Mouse (Mus musculus): ENCODE measurements around the gene Adh1. TPM values are rescaled to one million over a fixed set of nuclear protein-coding genes. Genes with fewer than 3 reads are reported as not detected.

Adh1 gene
- polyA plus RNA-seq, 1 experiment, result 25.1 TPM

DNA sequence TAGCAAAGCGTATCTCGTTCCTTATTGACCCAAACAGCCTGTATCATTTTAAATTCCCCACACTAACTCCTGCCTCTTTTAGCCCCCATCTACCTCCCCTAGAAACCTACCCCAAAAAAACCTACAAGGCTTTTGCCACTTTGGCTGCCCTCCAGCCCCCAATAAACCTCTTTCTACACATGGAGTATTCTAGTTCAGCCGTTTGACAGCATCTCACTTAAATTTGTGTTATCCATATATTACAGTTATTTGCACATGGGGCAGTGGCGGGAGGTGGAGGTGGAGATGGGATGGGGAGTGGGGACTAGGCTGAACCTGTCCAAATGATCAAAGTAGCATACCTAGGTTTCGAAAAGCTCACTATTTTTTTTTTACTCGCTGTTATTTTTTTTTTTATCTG is 64.7 kb downstream of the Adh1 start:
- DNase-seq (ENCODE audit: low read depth, low spot score), result no peak
- 83% methylated on average over 6 of the region's 6 CpGs for WGBS

DNA sequence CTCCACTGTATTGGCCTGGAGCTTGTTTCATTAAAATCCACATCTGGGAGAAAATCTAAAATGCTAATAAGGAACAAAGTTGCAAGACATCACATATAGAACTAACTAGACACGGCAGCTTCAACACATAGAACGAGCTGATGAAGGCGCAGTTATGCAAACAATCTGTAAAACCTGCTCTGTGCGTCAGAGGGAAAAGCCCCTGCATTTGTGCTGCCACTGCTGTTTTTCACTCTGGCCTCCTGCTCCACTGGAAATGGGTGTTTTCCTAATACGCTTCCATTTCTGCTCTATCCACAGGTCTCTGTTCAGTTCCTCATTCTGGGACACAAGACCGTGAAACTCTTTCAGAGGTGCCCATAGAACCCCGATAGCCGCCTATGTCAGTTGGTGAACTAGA is 73.1 kb downstream of the Adh1 start:
- WGBS, result 69% methylated on average over 8 of the region's 8 CpGs

DNA sequence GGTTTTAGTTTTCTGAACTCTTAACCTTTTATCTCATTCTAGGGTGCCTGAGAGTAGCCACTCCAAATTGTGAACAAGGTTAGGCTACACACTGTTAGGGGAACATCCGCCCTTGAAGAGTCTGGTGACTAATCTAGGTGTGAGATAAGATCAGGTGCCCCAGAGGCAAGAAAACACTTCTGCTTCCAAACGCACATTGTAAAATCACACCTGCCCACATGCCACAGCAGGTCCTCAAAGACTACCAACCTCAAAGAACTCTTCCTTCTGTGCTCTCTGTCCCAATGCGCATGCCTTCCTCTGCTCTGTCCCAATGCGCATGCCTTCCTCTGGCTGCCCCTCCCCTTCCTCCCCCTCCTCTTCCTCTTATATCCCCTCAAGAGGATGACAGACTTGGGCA is 73.5 kb downstream of the Adh1 start:
- WGBS, result 57% methylated on average over 4 of the region's 4 CpGs
- no peak for DNase-seq (ENCODE audit: low read depth, low spot score)

More for the DNA sequence above, 73.1 kb downstream of the Adh1 start:
- DNase-seq (ENCODE audit: low read depth, low spot score), result no peak

DNA sequence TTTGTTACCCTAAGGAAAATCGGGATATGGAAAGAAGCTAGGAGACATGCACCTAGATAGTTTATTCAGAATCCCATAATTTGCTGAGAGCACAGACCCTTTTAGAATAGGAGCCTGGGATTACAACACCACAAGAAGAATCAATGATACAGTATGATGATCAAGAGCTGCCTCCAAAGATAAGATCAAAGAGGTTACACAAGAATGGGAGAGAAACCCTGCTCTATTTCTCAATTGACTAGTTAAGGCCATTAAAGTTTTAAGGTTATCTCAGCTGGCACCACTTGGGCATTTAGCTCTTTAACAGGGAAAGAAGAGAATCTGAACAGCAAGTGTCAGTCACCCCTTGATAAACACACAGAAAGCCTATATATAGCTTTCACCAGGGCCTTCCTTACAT is 74.8 kb downstream of the Adh1 start:
- no peak for DNase-seq (ENCODE audit: low read depth, low spot score)
- 89% methylated on average over 1 of the region's 1 CpGs for WGBS

DNA sequence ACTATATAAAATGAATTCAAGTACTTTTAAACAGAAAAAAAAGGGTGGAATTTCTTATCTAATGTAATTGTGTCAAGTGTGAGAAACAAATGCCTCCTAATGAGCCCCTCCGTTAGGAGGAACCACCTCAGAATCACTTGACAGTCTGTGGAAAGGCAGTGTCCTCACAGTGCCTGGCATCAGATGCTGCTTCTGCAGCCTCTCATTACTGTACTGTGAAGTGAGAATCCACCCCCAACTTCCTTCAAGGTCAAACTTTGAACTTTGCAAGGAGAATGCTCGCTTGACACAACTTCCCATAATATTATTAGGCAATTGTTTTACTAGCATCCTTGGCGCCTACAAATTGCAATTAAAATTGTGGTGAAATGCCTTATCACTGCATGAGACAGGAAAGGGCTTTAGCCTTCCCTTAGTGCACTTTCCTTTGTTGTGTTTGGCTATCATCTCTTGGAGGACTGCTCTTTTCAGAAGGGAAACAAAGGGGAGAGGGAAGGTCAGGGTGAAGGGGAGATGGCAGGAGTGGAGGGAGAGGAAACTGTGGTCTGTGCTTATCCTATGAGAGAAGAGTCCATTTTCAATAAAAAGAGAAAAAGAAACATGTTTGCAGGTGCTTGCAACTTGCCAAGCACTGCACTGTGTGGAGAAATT is 75.4 kb downstream of the Adh1 start:
- DNase-seq (ENCODE audit: low read depth, low spot score), result no peak
- WGBS, result 64% methylated on average over 3 of the region's 3 CpGs

Other genes with a start within 250 kb of the Adh1 start
- 0.02 and 0.04 TPM in 2 replicates for gene 1110002E22Rik, start 195.9 kb upstream of the Adh1 start, polyA plus RNA-seq (2012; rRNA removed)
- 0.06 and 0.49 TPM in 2 replicates for gene Gm5105, start 193.6 kb upstream of the Adh1 start, polyA plus RNA-seq (2012; rRNA removed)
- gene Trmt10a, start 117.5 kb upstream of the Adh1 start, polyA plus RNA-seq (2012; rRNA removed), result 0.73 and 0.96 TPM in 2 replicates
- gene Mttp, start 116.0 kb upstream of the Adh1 start, polyA plus RNA-seq (2012; rRNA removed), result 70.5 and 272 TPM in 2 replicates
- gene 4930579F01Rik, start 67.2 kb upstream of the Adh1 start, polyA plus RNA-seq (2012; rRNA removed), result not detected in 2 replicates
- 0.18 TPM in 1 of 2 replicates, not detected in the other for gene Adh7, start 43.2 kb upstream of the Adh1 start, polyA plus RNA-seq (2012; rRNA removed)
- gene Adh6a, start 52.3 kb downstream of the Adh1 start, polyA plus RNA-seq (2012; rRNA removed), result 8.5 and 52.6 TPM in 2 replicates
- gene Adh6b, start 80.8 kb downstream of the Adh1 start, polyA plus RNA-seq (2012; rRNA removed), result not detected in 2 replicates
- gene Adh4, start 154.5 kb downstream of the Adh1 start, polyA plus RNA-seq (2012; rRNA removed), result 0.19 and 1.2 TPM in 2 replicates
- 25.6 and 26.9 TPM in 2 replicates for gene Adh5, start 182.1 kb downstream of the Adh1 start, polyA plus RNA-seq (2012; rRNA removed)
- 23.1 and 24.0 TPM in 2 replicates for gene Metap1, start 228.5 kb downstream of the Adh1 start, polyA plus RNA-seq (2012; rRNA removed)

Measured in large intestine, adult 2 months (tissue).